Mouse (Mus musculus) cerebellum, adult 2 months (tissue): ENCODE data around the gene Crlf3. TPM values are rescaled to one million over a fixed set of nuclear protein-coding genes. Genes with fewer than 3 reads are reported as not detected.

Experiments
- DNase-seq, 2 experiments: peaks; one replicate each; pipeline ENCODE4 v3.0.0; 2021
- H3K27ac ChIP-seq: fragments of 200-500 bp; 2 replicates; pipeline ENCODE4 v1.5.1; 2012; ENCODE audit warnings: low read length, control low read depth, inconsistent platforms; ENCODE audit not compliant: insufficient read depth
- H3K27me3 ChIP-seq: fragments of 200-500 bp; 2 replicates; pipeline ENCODE4 v1.6.1; 2012; ENCODE audit warnings: inconsistent platforms, mild to moderate bottlenecking, low read length, moderate library complexity; ENCODE audit not compliant: control insufficient read depth, insufficient read depth
- H3K4me1 ChIP-seq: fragments of 200-500 bp; 2 replicates; pipeline ENCODE4 v1.6.1; 2011; ENCODE audit warnings: low read length; ENCODE audit not compliant: control insufficient read depth, insufficient read depth
- H3K4me3 ChIP-seq: fragments of 200-500 bp; replicated peaks from 2 replicates; pipeline ENCODE3; 2011; ENCODE audit warnings: mild to moderate bottlenecking, low read depth, low read length, control low read depth; ENCODE audit not compliant: insufficient read depth
- CTCF ChIP-seq: fragments of 200-500 bp; IDR thresholded peaks from 2 replicates; pipeline ENCODE4 v1.5.1; 2011; ENCODE audit warnings: low read depth, mild to moderate bottlenecking, control low read depth, low read length, moderate library complexity, borderline replicate concordance; ENCODE audit not compliant: insufficient read depth
- POLR2A ChIP-seq: fragments of 200-500 bp; IDR thresholded peaks from 2 replicates; pipeline ENCODE4 v1.6.1; 2011; ENCODE audit warnings: low read length, control low read depth, borderline replicate concordance; ENCODE audit not compliant: insufficient read depth
- WGBS: fragments of 180-500 bp; shearing (Covaris S2); methylation state at CpG from one replicate; pipeline ENCODE4 v1.1.7; 2018; 5-methylcytosine and 5-hydroxymethylcytosine counted together
- polyA plus RNA-seq: library from polyadenylated mRNA; depleted of rRNA; stranded (reverse); fragments of >200 nt; gene quantifications from 2 replicates; pipeline ENCODE4 v1.2.3, GENCODE M21; 2012

Gene Crlf3
- polyA plus RNA-seq, 1 experiment, result 26.2 TPM

- no peak for TF ChIP-seq POLR2A
- TF ChIP-seq CTCF, result no peak
- peak within 1 kb of the TSS; percentile 75 for H3K4me3 ChIP-seq
- no peaks in the 10 kb centered on the region for H3K27me3 ChIP-seq
- peak; percentile 88 to 92 for DNase-seq
- WGBS, result 5% methylated on average over 57 of the region's 57 CpGs
- no peaks in the 10 kb centered on the region; the same call in 1 of the 2 replicates for H3K4me1 ChIP-seq
- no peak within 1 kb of the TSS for H3K27ac ChIP-seq
These were observed 8.4 kb upstream of the Crlf3 start, which contains the start of gene Atad5 for GRCm38 (mm10) chr11:80088917-80089816. Gene Atad5, plus strand, starts transcription at chr11:80089400.

- WGBS, result 7% methylated on average over 5 of the region's 5 CpGs
- TF ChIP-seq POLR2A, result no peak
- TF ChIP-seq CTCF, result peak; percentile 80
- Histone ChIP-seq H3K27me3 (no peaks in the 10 kb centered on the region), H3K4me1 (no peaks in the 10 kb centered on the region; the same call in 1 of the 2 replicates), H3K4me3 (no peak overlapping the region), H3K27ac (no peak overlapping the region)
- DNase-seq, result peak; percentile 76 to 79
These were observed 6.1 kb upstream of the Crlf3 start for GRCm38 (mm10) chr11:80086844-80087243.

- H3K4me1 ChIP-seq, result no peaks in the 10 kb centered on the region; the same call in 1 of the 2 replicates
- no peak overlapping the region for H3K27ac ChIP-seq
- no peaks in the 10 kb centered on the region for H3K27me3 ChIP-seq
- H3K4me3 ChIP-seq, result no peak overlapping the region
- TF ChIP-seq POLR2A, result no peak
- no peak for TF ChIP-seq CTCF
- 72% methylated on average over 6 of the region's 6 CpGs for WGBS
- DNase-seq, result no peak
These were observed 4.7 kb upstream of the Crlf3 start for GRCm38 (mm10) chr11:80085356-80086055.

- DNase-seq, result no peak
- H3K27me3 ChIP-seq, result no peaks in the 10 kb centered on the region
- no peaks in the 10 kb centered on the region for H3K4me1 ChIP-seq
- no peak overlapping the region for H3K4me3 ChIP-seq
- WGBS, result 83% methylated on average over 7 of the region's 7 CpGs
- H3K27ac ChIP-seq, result no peak overlapping the region
- TF ChIP-seq POLR2A (no peak), CTCF (no peak)
These were observed 1.1 kb upstream of the Crlf3 start for GRCm38 (mm10) chr11:80081786-80082319.

- Histone ChIP-seq H3K27ac (peak overlapping the region; percentile 86), H3K4me3 (peak overlapping the region; percentile 82), H3K4me1 (no peaks in the 10 kb centered on the region), H3K27me3 (no peaks in the 10 kb centered on the region)
- no peak for TF ChIP-seq POLR2A
- no peak for TF ChIP-seq CTCF
- 1% methylated on average over 31 of the region's 32 CpGs for whole genome bisulfite sequencing
- DNase-seq, result no peak
These were observed 388 bp downstream of the Crlf3 start for GRCm38 (mm10) chr11:80080381-80080825.

- 74% methylated on average over 6 of the region's 6 CpGs for WGBS
- DNase-seq, result no peak
- H3K4me1 ChIP-seq, result no peaks in the 10 kb centered on the region
- H3K27me3 ChIP-seq, result no peaks in the 10 kb centered on the region
- no peak overlapping the region; the same call in 1 of the 2 replicates for H3K27ac ChIP-seq
- TF ChIP-seq POLR2A (no peak), CTCF (no peak)
- peak overlapping the region; percentile 82 for H3K4me3 ChIP-seq
These were observed 1.0 kb downstream of the Crlf3 start for GRCm38 (mm10) chr11:80079751-80080150.

GRCm38 (mm10) chr11:80078831-80079230, 2.0 kb downstream of the Crlf3 start:
- Histone ChIP-seq H3K27ac (no peak overlapping the region), H3K4me3 (no peak overlapping the region), H3K27me3 (no peaks in the 10 kb centered on the region), H3K4me1 (no peaks in the 10 kb centered on the region)
- TF ChIP-seq CTCF (no peak), POLR2A (no peak)
- DNase-seq, result no peak
- 49% methylated on average over 1 of the region's 1 CpGs for WGBS
